Comparison of ENCODE assay signal across 8 mouse cellular contexts in genomic region chr10:62602177-62603040, GRCm38 (mm10). TPM values are rescaled to one million over a fixed set of nuclear protein-coding genes. Genes with fewer than 3 reads are reported as not detected.
DNase-seq lines count a peak whose midpoint lies in the region; ATAC-seq and TF ChIP-seq lines count a peak whose summit lies in the region.

Gene Ddx21 (minus strand): TSS chr10:62602281.

- TF ChIP-seq EP300 in lung, postnatal 0 days (IDR thresholded peaks at IDR 0.05), result no peak

- H3K9me3 ChIP-seq in hindbrain, embryonic 10.5 days, result no peaks in the 10 kb centered on the region
- H3K9me3 ChIP-seq in lung, postnatal 0 days (ENCODE audit: low read length), result no peaks in the 10 kb centered on the region

- peak; percentile 87 for DNase-seq in MEL-GATA-1-ER (ENCODE audit: extremely low read depth, low read depth)
- peak; percentile 79 for DNase-seq in cerebellum, adult 8-10 months
- peak; percentile 94 for DNase-seq in hindbrain, embryonic 10.5 days (ENCODE audit: low spot score)
- DNase-seq in layer of hippocampus, adult 9-11 months, result peak; percentile 88
- peak; percentile 95 for DNase-seq in lung, postnatal 0 days (ENCODE audit: low spot score)
- peak; percentile 76 for DNase-seq in ovary, postnatal 14 days (ENCODE audit: low spot score)
- peak; percentile 93 for DNase-seq in thymus, postnatal 14 days

- H3K4me1 ChIP-seq in hindbrain, embryonic 10.5 days (replicated peaks), result peaks cover 21% of the 10 kb centered on the region
- no peaks in the 10 kb centered on the region; the same call in 1 of the 2 replicates for H3K4me1 ChIP-seq in lung, postnatal 0 days (ENCODE audit: insufficient read depth, low read depth, low read length)

- TF ChIP-seq CTCF in lung, postnatal 0 days (IDR thresholded peaks at IDR 0.05), result no peak

- peaks cover 18% of the 10 kb centered on the region for H3K36me3 ChIP-seq in hindbrain, embryonic 10.5 days
- H3K36me3 ChIP-seq in lung, postnatal 0 days (ENCODE audit: insufficient read depth, low read length), result peaks cover 4% of the 10 kb centered on the region; the same call in 1 of the 2 replicates

- H3K27ac ChIP-seq in hindbrain, embryonic 10.5 days, result peak within 1 kb of the TSS; percentile 92
- peak within 1 kb of the TSS; percentile 68 for H3K27ac ChIP-seq in lung, postnatal 0 days (ENCODE audit: low read length)

- ATAC-seq in frontal cortex, adult (ENCODE audit: low TSS enrichment), result peak; percentile 100
- peak; percentile 98 for ATAC-seq in lung, postnatal 0 days

- 7% methylated on average over 53 of the region's 53 CpGs for WGBS in hindbrain, embryonic 10.5 days
- 5% methylated on average over 53 of the region's 53 CpGs for WGBS in lung, postnatal 0 days

- no peaks in the 10 kb centered on the region for H3K27me3 ChIP-seq in hindbrain, embryonic 10.5 days (ENCODE audit: insufficient read depth, poor library complexity, severe bottlenecking)
- no peaks in the 10 kb centered on the region for H3K27me3 ChIP-seq in lung, postnatal 0 days (replicated peaks; ENCODE audit: insufficient read depth, low read length)

- peak within 1 kb of the TSS; percentile 95 for H3K4me3 ChIP-seq in hindbrain, embryonic 10.5 days
- peak within 1 kb of the TSS; percentile 71 for H3K4me3 ChIP-seq in lung, postnatal 0 days (ENCODE audit: low read depth, low read length)

- H3K9ac ChIP-seq in lung, postnatal 0 days (replicated peaks; ENCODE audit: low read depth), result peak within 1 kb of the TSS; percentile 69

- peak within 1 kb of the TSS; percentile 93 for H3K4me2 ChIP-seq in lung, postnatal 0 days (replicated peaks; ENCODE audit: low read depth, low read length)

RNA-seq across cellular contexts. Expression of gene Ddx21, which starts in this region (rescaled TPM):
- polyA plus RNA-seq in hindbrain, embryonic 10.5 days (2016; fragmentation: Nextera tagmentation; extraction: Ambion mirVana), result 20.1 and 31.2 TPM in 2 replicates
- polyA plus RNA-seq in lung, postnatal 0 days (2015; fragmentation: Nextera tagmentation; extraction: Ambion mirVana), result 8.2 and 9.0 TPM in 2 replicates

Comparison
In these comparisons a context has a peak if more than half of its experiments do, and no peak if none do; other contexts are left out.
1. Peak in every context shown above with its lines: DNase-seq, ATAC-seq, H3K4me3 ChIP-seq and H3K27ac ChIP-seq.